Mouse (Mus musculus): Measurements from ENCODE around the gene Ifnl3. TPM values are rescaled to one million over a fixed set of nuclear protein-coding genes. Genes with fewer than 3 reads are reported as not detected.
"Not testable (repeated sequence)": the region's sequence is repeated elsewhere in the genome, so short reads cannot be mapped to it uniquely, and the experiment has no call there.

Gene Ifnl3
- polyA plus RNA-seq (2012; rRNA removed), result not detected in 2 replicates

DNA sequence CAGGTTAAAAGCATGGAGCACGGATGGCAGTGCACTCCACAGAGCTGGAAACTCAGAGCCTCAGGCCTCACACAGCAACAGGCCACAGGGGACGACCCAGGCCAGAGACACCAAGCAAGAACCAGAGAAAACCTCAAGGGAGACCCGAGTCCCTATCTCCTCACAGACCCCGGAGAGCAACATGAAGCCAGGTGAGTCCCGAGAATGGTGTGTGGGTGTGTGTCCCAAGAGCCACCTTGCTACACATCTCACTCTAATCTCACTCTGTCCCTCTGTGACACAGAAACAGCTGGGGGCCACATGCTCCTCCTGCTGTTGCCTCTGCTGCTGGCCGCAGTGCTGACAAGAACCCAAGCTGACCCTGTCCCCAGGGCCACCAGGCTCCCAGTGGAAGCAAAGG, at the start of gene Ifnl3:
Gene Ifnl3, plus strand, starts transcription at position 301 of the 400 bp plus-strand sequence.
- DNase-seq (ENCODE audit: low read depth, low spot score), result not testable (repeated sequence)
- 67% methylated on average over 5 of the region's 6 CpGs for WGBS

DNA sequence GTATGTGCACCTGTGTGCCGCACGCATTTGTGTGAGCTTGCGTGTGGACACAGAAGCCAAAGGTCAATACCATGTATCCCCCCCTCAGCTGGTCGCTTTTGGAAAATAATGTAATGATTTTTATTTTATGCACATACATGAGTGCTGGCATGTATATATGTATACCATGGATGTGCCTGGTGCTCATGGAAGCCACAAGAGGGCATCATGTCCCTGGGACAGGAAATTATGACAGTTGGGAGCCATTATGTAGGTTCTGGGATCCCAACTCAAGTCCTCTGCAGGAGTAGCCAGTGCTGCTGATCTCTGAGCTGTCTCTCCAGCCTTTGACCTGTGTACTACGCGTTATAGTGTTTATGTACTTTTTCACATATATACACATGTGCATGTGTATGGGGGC, 46.4 kb upstream of the Ifnl3 start:
- no peak for DNase-seq (ENCODE audit: low read depth, low spot score)
- 94% methylated on average over 6 of the region's 6 CpGs for WGBS

DNA sequence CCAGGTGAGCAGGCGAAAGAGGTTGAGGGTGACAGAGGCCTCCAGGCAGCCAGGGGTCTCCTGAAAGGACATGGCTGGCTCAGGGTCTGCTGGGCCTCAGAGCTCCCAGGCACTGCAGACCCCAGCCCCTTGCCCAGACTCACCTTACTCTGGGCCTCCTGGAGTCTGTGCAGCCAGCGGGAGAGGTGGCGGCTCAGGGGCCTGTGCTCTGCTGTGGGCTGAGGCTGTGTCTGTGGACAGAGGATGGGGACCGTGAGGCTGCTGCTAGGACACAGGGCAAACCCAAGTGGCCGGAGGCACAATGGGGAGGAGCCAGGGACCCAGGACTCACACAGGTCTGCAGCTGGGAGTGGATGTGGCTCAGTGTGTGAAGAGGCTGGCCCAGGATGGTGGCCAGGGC, 45.3 kb upstream of the Ifnl3 start:
- WGBS, result 72% methylated on average over 5 of the region's 5 CpGs
- DNase-seq (ENCODE audit: low read depth, low spot score), result no peak

DNA sequence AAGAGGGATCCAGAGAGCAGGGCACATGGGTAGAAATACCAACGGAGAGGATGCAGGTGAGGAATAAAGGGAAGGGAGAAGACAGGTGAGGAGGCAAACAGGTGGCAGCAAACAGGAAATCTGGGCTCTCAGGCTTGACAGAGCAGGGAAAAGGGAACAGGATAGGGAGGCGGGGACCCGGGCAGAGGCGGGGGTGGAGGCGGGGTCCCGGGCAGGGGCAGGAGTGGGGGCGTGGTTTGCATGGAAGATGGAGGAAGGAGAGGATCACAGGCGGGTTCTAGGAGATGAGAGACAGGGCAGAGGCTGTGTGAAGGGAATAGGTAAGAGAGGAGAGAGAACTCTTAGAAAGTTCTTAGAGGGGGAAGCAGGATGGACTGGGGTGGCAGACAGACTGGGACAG, 43.8 kb upstream of the Ifnl3 start:
- no peak for DNase-seq (ENCODE audit: low read depth, low spot score)
- WGBS, result 4% methylated on average over 8 of the region's 8 CpGs

DNA sequence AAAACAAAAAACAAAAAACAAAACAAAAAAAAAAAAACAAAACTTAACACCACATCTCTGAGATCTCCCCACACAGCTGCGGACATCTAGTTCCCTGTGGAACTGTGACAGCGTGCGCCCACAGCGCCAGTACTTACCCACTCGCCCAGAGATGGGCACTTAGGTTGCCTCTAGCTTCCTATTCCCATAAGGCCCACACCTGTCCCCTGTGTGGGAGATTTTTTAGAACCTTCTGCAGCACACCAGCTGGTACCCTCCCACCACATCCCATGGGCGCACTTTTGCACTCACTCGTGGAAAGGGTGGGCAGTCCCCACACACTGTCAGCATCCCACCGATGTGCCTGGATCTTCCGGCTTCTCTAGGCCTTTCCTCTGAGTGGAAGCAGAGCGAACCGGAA, 39.8 kb upstream of the Ifnl3 start:
- DNase-seq (ENCODE audit: low read depth, low spot score), result no peak
- WGBS, result 79% methylated on average over 11 of the region's 11 CpGs

DNA sequence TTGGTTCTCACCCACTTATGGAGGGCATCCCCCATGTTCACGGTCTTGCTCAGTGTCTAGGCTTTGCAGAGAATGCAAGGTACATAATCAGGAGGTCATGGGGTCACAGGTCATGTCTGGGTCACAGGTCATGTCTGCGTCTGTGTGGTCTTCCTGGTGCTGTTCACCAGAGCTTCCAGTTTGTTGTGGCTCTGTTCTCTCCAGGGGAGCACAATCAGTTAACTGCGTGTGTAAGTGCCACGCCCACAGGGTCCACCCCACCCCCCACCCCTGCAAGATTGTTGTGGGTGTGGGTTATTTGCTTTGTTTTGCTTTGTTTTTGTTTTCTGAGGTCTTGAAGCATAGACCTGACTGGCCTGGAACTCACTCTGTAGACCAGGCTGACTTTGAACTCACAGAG, 38.4 kb upstream of the Ifnl3 start:
- DNase-seq (ENCODE audit: low read depth, low spot score), result no peak
- 20% methylated on average over 4 of the region's 4 CpGs for WGBS

DNA sequence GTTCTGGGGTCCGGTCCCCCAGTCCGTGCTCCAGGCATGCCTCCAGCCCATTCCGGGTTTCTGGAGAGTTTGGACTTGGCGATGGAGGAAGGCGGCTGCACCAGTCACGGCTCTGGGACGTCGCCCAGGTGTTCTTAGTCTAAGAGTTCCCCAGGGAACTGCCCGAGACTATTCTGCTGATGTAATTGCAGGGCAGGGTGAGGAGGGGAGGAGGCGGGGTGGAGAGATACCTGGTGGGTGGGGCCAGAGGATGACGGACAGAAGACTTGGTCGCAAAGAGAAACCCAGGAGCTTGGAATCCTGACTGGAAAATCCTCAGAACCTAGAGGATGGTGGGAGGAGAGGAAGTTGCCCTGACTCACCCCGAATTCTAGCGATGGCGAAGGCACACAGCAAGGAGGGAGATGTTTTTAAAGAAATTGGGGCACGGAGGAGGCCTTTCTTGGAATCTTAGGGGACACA, 34.6 kb upstream of the Ifnl3 start:
- WGBS, result 2% methylated on average over 16 of the region's 16 CpGs

DNA sequence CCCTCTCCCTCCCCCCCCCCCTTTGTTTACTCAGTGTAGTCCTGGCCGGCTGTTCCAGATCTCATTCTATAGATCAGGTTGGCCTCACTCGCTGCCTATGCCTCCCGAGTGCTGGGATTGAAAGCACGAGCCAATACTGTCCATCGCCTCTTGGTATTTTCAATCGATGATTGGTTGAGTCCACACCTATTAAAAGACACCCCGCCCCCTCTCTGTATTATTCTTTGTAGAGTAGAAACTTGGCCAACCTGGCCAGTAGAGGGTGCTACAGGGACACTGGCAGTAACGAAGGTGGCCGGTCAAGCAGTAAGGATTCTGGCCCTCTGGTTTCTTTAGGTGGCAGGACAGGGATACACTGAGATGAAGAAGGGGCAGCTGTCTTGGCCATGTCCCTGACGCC, 32.2 kb upstream of the Ifnl3 start:
- peak; percentile 68 for DNase-seq (ENCODE audit: low read depth, low spot score)
- WGBS, result 2% methylated on average over 10 of the region's 10 CpGs

More for the DNA sequence above, 34.6 kb upstream of the Ifnl3 start:
- peak; percentile 48 for DNase-seq (ENCODE audit: low read depth, low spot score)

DNA sequence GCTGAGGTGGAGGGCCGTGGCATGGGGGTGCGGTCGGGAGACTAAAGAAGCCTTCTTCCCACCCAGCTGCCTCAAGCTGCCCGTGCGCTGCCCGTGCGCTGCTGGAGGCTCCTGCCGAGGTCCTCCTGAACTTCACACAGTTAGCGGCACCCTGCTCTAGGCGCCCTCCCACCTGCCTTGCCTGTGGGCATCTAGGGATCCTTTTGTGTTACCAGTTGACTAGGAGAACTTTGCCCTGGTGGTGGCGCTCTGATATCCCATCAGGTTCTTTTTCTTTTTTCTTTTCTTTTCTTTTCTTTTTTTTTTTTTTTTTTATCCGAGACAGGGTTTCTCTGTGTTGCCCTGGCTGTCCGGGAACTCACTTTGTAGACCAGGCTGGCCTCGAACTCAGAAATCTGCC, 31.7 kb upstream of the Ifnl3 start:
- DNase-seq (ENCODE audit: low read depth, low spot score), result no peak
- WGBS, result 34% methylated on average over 14 of the region's 14 CpGs

DNA sequence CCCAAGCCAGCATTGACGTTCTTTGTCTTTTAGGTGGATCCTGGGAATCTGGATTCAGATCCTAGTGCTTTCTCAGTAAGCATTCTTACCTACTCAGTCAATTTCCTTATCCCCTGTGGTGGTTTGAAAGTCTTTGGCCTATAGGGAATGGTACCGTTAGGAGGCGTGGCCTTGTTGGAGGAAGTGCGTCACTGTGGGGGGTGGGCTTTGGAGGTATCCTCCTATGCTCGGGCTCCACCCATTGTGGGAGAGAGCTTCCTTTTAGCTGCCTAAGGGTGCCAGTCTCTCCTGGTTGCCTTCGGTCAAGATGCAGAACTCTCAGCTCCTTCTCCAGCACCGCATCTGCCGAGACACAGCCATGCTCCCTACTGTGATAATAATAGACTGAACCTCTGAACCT, 30.3 kb upstream of the Ifnl3 start:
- WGBS, result 84% methylated on average over 8 of the region's 8 CpGs
- no peak for DNase-seq (ENCODE audit: low read depth, low spot score)

DNA sequence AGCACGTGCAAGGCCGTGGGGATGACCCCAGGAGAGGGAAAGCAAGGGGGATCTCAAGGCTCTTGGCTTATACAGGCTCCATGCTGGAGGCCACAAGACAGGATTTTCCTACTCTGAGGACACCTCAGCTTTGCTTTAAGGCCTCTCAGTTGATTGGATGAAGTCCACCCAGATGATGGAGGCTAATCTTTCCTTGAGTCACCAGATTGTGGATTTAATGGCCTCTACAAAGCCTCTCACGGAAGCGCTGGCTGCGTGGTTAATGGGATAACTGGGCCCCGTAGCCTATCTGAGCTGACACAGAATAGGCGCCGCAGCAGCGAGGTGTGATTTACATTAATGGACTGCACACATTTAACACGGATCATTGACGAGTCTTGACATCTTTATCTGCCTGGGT, 27.2 kb upstream of the Ifnl3 start:
- DNase-seq (ENCODE audit: low read depth, low spot score), result no peak
- 76% methylated on average over 11 of the region's 11 CpGs for WGBS

DNA sequence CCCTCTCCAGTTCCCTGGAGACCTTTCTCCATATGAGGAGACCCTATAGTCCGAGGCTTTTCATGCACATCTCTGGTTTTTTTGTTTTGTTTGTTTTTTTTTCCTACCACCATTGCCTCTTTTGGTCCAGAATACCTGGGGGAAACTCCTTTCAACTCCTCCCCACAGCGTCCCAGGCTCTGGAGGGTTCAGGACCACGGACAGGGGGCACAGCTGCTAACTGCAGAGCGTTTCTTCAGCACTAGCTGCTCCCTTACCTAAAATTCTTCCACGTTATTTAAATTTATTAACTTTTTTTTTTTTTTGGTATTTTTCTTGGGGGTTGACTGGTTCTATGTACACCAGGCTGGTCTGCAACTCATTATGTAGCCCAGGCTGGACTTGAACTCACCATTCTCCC, 17.1 kb upstream of the Ifnl3 start:
- DNase-seq (ENCODE audit: low read depth, low spot score), result no peak
- WGBS, result 4% methylated on average over 5 of the region's 5 CpGs

DNA sequence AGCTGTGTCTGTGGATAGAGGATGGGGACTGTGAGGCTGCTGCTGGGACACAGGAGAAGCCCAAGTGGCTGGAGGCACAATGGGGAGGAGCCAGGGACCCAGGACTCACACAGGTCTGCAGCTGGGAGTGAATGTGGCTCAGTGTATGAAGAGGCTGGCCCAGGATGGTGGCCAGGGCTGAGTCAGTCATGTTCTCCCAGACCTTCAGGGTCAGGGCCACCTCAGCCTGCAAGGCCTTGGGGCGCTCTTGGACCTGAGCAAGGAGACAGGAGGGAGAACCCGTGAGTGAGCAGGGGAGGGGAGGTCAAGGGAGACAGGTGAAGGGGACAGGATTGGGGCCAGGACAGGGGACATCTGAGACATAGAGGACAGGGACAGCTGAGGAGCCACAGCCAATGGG, 13.5 kb upstream of the Ifnl3 start:
- WGBS, result 68% methylated on average over 2 of the region's 2 CpGs
- not testable (repeated sequence) for DNase-seq (ENCODE audit: low read depth, low spot score)

DNA sequence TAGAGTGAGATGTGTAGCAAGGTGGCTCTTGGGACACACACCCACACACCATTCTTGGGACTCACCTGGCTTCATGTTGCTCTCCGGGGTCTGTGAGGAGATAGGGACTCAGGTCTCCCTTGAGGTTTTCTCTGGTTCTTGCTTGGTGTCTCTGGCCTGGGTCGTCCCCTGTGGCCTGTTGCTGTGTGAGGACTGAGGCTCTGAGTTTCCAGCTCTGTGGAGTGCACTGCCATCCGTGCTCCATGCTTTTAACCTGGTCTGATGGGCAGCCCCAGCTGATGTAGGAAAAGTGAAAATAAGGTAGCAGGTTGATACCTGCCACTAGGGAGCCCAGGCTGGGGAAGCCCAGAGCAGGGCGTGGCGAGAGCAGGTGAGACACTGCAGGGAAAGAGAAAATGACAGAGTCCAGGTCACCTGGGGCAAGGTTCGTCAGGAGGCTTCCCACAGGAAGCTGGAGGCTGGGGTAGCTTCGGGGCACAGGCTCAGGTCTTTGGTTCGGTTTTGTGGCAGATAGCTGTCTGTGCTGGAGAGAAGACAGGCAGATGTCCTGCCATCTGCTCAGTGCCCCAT, 12.1 kb upstream of the Ifnl3 start, which contains the start of gene Ifnl2:
Gene Ifnl2, minus strand, starts transcription at position 51 of the 570 bp plus-strand sequence.
- DNase-seq (ENCODE audit: low read depth, low spot score), result not testable (repeated sequence)
- 35% methylated on average over 8 of the region's 8 CpGs for WGBS

DNA sequence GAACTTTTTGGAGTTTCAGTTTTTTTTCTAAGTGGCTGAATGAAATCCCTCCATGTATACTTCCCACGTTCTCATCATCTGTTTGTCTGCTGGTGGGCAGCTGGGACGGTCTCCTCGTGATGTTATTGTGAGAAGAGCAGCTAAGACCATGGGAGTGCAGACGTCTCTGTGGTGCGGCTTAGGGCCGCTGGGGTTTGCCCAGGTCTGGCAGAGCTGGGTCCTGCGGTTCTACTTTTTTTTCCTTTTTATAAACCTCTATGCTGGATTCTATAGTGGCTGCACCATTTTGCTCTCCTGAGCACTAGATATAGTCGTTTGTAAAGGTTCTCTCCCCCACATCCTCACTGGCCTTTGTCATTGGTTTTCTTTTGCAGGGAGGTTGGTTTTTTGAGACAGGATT, 11.2 kb upstream of the Ifnl3 start:
- no peak for DNase-seq (ENCODE audit: low read depth, low spot score)
- 76% methylated on average over 8 of the region's 8 CpGs for WGBS

DNA sequence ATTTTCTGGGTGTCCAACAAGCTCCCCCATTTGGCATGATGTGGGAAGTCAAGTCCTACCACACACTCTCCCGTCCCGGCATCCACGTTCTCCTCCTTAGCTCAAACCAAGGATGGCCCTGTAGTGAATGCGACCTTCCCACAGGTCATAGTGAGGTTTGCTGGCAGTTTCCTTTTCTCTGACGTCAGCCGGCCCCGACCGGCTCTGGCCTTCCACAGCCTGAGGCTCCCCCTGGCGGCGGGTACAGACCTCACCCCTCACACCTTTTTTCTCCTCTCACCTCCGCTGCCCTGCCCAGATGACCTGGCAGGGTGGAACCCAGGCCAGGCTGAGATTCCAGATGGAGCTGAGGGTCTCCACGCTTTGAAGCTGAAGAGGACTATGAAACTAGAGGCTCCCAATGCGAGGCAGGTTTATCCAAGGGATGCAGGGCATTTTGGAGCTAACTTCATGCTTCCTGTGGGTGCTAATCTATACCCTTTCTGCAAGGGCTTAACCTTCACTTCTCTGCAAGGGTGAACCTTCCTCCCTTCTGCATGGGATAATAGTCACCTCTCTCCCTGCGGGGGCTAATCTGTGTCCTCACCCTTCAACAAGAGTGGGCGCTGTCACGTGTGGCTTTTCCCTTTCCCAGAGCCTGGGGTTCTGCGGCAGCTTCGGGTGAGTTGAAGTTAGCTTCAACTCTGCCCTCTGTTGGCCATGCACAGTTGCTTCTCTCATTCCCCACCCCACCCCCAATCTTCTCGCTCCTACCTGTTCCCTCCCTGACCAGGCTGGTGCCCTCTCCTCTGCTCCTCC, 5.5 kb downstream of the Ifnl3 start:
- 4% methylated on average over 19 of the region's 19 CpGs for WGBS
- peak; percentile 72 for DNase-seq (ENCODE audit: low read depth, low spot score)

DNA sequence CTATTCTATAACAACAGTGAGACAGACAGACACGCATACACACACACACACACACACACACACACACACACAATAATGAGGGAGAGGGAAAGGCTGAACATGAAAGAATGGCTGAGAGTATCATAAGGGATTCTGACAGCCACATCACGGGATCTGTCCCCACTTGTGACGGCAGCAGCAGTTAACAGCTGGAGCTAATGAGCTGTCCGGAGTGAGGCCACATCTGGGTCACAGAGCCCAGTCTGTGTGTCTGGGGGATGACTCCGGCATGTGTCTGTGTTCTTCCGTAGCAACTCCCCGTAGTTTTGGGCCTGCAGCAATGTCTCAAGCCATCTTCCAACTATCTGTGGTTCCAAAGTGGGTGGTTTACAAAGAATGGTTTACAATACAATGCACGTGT, 9.4 kb downstream of the Ifnl3 start:
- 78% methylated on average over 8 of the region's 8 CpGs for WGBS
- DNase-seq (ENCODE audit: low read depth, low spot score), result no peak

DNA sequence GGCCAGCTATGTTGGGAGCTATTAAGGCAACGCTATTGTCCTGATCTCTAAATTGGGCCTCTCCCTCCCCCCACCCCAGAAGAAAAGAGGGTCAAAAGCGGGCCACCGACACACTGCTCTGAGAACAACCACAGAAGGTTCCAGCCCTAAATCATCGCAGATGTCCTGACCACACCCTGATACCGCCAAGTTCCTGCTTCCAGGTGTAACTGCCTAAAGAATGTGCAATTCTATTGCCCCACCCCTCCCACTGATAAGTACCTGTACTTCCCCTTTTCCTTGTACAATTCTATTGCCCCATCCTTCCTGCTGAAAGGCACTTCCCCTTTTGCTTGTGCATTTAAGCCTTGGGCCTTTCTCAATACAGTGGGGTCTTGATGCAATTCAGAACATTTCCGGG, 16.2 kb downstream of the Ifnl3 start:
- 71% methylated on average over 6 of the region's 6 CpGs for WGBS
- DNase-seq (ENCODE audit: low read depth, low spot score), result not testable (repeated sequence)

DNA sequence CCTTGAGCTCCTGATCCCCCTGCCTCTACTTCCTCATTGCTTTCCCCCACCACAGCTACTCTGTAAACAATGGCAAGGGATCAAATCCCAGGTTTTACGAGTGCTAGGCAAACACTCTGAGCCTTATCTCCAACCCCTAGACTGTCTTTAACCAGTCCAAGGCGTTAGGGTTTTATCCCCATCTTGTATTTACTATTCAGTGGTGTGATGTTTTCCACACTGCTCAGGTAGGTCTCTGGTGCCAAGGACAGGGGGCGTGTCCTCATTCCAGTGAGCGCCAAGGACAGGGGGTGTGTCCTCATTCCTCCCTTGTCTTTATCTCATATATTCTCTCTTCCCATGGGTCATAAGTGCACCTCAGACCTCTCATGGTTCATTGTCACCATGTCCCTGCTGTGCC, 17.9 kb downstream of the Ifnl3 start, which contains the start of gene Sycn:
Gene Sycn, plus strand, starts transcription at position 360 of the 400 bp plus-strand sequence.
- DNase-seq (ENCODE audit: low read depth, low spot score), result peak; percentile 61
- WGBS, result 26% methylated on average over 4 of the region's 4 CpGs

DNA sequence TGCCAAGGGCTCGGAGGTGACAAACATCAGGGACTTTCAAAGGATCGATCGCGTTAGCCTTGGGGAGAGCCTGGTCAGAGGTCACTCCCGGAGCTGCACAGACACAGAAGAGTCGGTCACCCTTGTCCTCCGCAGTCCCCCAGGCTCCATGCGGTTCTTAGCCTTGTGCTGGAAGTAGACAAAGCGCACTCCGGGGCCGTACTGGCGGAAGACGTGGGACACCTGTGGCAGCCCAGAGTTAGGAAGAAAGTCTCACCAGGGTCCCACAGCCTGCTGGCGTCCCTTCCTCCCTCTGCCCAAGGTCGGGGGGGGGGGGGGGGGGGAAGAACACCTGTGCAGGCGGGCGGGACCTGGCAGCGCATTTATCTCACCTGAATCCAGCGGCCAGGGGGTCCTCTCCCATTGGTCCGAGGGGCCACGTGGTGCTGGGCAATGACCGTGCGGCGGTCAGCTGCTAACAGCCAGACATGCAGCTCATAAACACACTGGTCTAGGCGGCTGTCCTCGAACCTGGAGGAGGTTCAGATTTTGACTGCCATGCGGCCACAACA, 21.5 kb downstream of the Ifnl3 start:
- 14% methylated on average over 26 of the region's 27 CpGs for WGBS
- no peak for DNase-seq (ENCODE audit: low read depth, low spot score)

Measured in large intestine, adult 2 months (tissue).